Mouse (Mus musculus): ENCODE data around the gene Ybx2. TPM values are rescaled to one million over a fixed set of nuclear protein-coding genes. Genes with fewer than 3 reads are reported as not detected.
A peak's percentile ranks its signal among the peaks of the same experiment; 100 is the strongest.

The Ybx2 gene
- total and polyA plus RNA-seq, 3 experiments = 16.7 to 64.2 (median 22.6) TPM

DNA sequence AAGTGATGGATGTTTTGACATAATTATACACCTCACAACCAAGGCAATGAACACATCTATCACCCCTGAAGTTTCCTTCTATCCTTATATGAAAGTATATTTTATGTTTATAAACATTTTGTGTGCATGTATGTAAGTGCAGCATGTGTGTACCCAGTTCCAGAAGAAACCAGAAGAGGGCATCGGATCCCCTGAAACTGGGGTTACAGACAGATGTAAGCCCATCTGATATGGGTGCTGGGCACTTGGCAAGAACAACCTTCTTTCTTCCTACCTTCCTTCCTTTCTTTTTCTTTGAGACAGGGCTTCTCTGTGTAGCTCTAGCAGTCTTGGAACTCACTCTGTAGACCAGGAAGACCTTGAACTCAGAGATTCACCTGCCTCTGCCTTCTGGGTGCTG is 20.6 kb downstream of the Ybx2 start:
- H3K9ac ChIP-seq (ENCODE audit: low read depth, low read length) = no peak overlapping the region
- TF ChIP-seq CTCF (IDR thresholded peaks at IDR 0.05) (peak; percentile 22; the same call in 1 of the 2 replicates), EP300 (IDR thresholded peaks at IDR 0.05; ENCODE audit: insufficient read depth, low read depth, low read length) (no peak), POLR2A (IDR thresholded peaks at IDR 0.05; ENCODE audit: insufficient read depth, low read depth, low read length) (no peak)
- no peak overlapping the region for H3K27ac ChIP-seq
- no peaks in the 10 kb centered on the region for H3K79me2 ChIP-seq (replicated peaks; ENCODE audit: control insufficient read depth, insufficient read depth, low read length)
- WGBS = 79% methylated on average over 1 of the region's 1 CpGs
- H3K4me1 ChIP-seq (ENCODE audit: control insufficient read depth, insufficient read depth, low read length) = no peaks in the 10 kb centered on the region
- DNase-seq = no peak
- H3K27me3 ChIP-seq (ENCODE audit: control insufficient read depth, insufficient read depth, low read length) = no peaks in the 10 kb centered on the region
- H3K36me3 ChIP-seq (ENCODE audit: control insufficient read depth, insufficient read depth, low read length) = no peaks in the 10 kb centered on the region
- intact Hi-C loops (cut with DNase I) = no loop called here
- H3K4me3 ChIP-seq = no peak overlapping the region

DNA sequence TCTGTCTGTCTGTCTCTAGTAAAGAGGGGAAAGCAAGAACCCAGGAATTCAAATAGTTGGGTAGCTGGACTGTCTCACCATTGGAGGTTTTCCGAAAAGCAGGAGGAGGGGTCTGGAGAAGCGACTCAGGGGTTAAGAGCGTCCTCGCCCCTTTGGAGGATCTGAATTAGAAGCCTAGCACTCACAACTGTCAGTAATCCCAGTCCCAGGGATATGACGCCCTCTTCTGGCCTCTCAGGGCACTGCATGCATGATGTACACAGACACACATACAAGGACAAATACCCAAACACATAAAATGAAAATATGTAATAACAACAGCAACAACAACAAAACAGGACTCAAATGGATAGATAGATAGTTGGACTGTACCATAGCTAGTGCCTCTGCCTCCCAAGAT is 25.0 kb downstream of the Ybx2 start:
- no peak for DNase-seq
- H3K4me1 ChIP-seq (ENCODE audit: control insufficient read depth, insufficient read depth, low read length) = no peaks in the 10 kb centered on the region
- WGBS = 32% methylated on average over 5 of the region's 5 CpGs
- no peak overlapping the region for H3K9ac ChIP-seq (ENCODE audit: low read depth, low read length)
- H3K36me3 ChIP-seq (ENCODE audit: control insufficient read depth, insufficient read depth, low read length) = no peaks in the 10 kb centered on the region
- TF ChIP-seq EP300 (IDR thresholded peaks at IDR 0.05; ENCODE audit: insufficient read depth, low read depth, low read length) = no peak
- peak; percentile 34 for TF ChIP-seq CTCF (IDR thresholded peaks at IDR 0.05)
- peaks cover 7% of the 10 kb centered on the region for H3K27me3 ChIP-seq (ENCODE audit: control insufficient read depth, insufficient read depth, low read length)
- intact Hi-C loops (cut with DNase I) = no loop called here
- H3K79me2 ChIP-seq (replicated peaks; ENCODE audit: control insufficient read depth, insufficient read depth, low read length) = no peaks in the 10 kb centered on the region
- H3K4me3 ChIP-seq = no peak overlapping the region
- no peak overlapping the region for H3K27ac ChIP-seq

DNA sequence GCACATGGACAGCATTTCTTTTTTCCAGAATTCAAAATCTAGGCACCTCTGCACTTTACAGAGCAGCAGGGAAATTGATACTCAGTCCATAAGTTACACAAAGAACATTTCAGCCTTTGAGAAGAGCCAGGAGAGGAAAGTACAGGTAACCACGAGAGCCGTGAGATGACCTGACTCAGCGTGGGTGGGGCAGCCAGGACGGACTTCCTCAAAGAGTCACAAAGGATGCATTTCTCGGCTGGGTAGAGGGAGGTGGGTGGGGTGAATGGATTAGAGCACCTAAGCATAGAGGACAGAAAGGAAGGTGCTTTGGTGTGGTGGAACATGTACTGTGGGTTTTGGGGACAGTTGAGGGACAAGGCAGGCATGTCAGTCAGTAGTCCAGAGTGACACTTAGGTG is 26.2 kb downstream of the Ybx2 start:
- DNase-seq = no peak
- H3K27ac ChIP-seq = no peak overlapping the region
- peaks cover under 1% of the 10 kb centered on the region; the same call in 1 of the 2 replicates for H3K4me1 ChIP-seq (ENCODE audit: control insufficient read depth, insufficient read depth, low read length)
- peaks cover 11% of the 10 kb centered on the region for H3K27me3 ChIP-seq (ENCODE audit: control insufficient read depth, insufficient read depth, low read length)
- no peak for TF ChIP-seq POLR2A (IDR thresholded peaks at IDR 0.05; ENCODE audit: insufficient read depth, low read depth, low read length)
- TF ChIP-seq EP300 (IDR thresholded peaks at IDR 0.05; ENCODE audit: insufficient read depth, low read depth, low read length) = no peak
- TF ChIP-seq CTCF (IDR thresholded peaks at IDR 0.05) = no peak
- no peak overlapping the region for H3K9ac ChIP-seq (ENCODE audit: low read depth, low read length)
- H3K4me3 ChIP-seq = no peak overlapping the region
- WGBS = 36% methylated on average over 5 of the region's 5 CpGs
- no peaks in the 10 kb centered on the region for H3K36me3 ChIP-seq (ENCODE audit: control insufficient read depth, insufficient read depth, low read length)
- no peaks in the 10 kb centered on the region for H3K79me2 ChIP-seq (replicated peaks; ENCODE audit: control insufficient read depth, insufficient read depth, low read length)
- intact Hi-C loops (cut with DNase I) = no loop called here

DNA sequence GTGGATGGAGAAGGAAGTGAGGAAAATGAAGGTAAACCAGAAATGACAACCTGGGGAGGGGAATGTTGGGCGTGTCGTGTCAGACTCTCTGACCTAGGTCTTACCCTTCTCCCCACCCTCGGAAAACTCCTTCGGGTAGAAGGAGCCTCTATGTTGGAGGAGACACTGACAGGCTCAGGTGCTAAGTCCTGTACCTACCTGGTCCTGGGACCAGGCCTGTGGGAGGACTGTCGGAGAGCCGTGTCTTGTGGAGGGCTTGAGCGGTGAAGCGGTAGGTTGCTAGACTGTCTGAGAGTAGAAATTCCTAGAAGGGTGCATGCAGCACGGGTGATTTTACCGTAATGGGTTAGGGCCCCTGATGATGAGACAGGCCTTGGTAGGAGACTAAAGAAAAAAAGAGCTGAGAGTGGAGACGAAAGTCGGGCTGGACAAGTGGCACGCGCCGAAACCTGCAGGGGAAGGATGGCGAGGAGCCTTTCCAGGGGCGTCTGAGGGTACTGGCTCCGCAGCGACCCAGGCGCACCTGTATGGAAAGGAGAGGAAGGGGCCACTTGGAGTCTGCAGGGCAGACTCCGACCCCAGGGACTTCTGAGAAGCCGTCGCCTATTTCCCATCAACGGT is 29.2 kb downstream of the Ybx2 start, which contains the start of gene Cldn7:
Cldn7 (plus strand) TSS at position 130 of the 621 bp plus-strand sequence.
- Histone ChIP-seq H3K36me3 (ENCODE audit: control insufficient read depth, insufficient read depth, low read length) (no peaks in the 10 kb centered on the region), H3K27ac (no peak within 1 kb of the TSS), H3K27me3 (ENCODE audit: control insufficient read depth, insufficient read depth, low read length) (peaks cover 11% of the 10 kb centered on the region), H3K4me1 (ENCODE audit: control insufficient read depth, insufficient read depth, low read length) (peaks cover 2% of the 10 kb centered on the region; the same call in 1 of the 2 replicates), H3K79me2 (replicated peaks; ENCODE audit: control insufficient read depth, insufficient read depth, low read length) (no peaks in the 10 kb centered on the region), H3K9ac (ENCODE audit: low read depth, low read length) (no peak within 1 kb of the TSS), H3K4me3 (no peak within 1 kb of the TSS)
- TF ChIP-seq POLR2A (IDR thresholded peaks at IDR 0.05; ENCODE audit: insufficient read depth, low read depth, low read length) (no peak), CTCF (IDR thresholded peaks at IDR 0.05) (no peak), EP300 (IDR thresholded peaks at IDR 0.05; ENCODE audit: insufficient read depth, low read depth, low read length) (no peak)
- DNase-seq = no peak
- intact Hi-C loops (cut with DNase I) = no loop called here
- 27% methylated on average over 24 of the region's 24 CpGs for WGBS

DNA sequence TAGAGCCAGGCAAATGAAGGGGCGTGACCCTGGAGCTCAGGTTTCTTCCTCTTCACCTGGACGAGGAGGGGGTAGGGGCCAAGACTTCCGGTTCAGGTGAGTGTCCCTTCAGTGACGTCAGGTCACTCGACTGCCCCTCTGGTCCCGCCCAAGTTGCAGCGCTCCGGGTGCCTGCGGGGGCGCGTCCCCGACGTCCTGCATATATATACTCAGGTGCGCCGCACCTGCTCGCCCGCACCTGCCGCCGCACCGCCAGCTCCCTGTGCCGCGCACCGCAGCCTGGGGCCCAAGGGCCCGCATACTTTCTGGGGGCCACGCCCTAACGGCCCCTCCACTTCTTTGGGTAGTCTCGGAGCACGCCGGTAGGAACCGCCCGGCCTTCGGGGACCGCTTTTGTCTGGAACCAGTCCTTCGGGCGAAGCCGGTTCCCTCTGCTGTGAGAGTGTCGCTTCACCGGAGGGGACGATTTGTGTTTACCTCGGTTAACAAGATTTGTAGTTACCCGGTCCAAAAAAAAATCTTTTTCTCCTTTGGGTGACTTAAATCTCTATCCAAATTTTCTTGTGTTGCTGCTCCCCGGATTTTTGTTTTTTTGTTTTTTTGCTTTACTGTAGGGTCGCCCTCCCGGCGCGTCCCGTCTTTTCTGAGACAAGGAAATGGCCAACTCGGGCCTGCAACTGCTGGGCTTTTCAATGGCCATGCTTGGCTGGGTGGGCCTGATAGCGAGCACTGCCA is 29.8 kb downstream of the Ybx2 start:
- intact Hi-C loops (cut with DNase I) = no loop called here
- Histone ChIP-seq H3K9ac (ENCODE audit: low read depth, low read length) (no peak overlapping the region), H3K27ac (no peak overlapping the region), H3K79me2 (replicated peaks; ENCODE audit: control insufficient read depth, insufficient read depth, low read length) (no peaks in the 10 kb centered on the region), H3K27me3 (ENCODE audit: control insufficient read depth, insufficient read depth, low read length) (peaks cover 11% of the 10 kb centered on the region), H3K36me3 (ENCODE audit: control insufficient read depth, insufficient read depth, low read length) (no peaks in the 10 kb centered on the region), H3K4me1 (ENCODE audit: control insufficient read depth, insufficient read depth, low read length) (peaks cover 2% of the 10 kb centered on the region; the same call in 1 of the 2 replicates), H3K4me3 (no peak overlapping the region)
- TF ChIP-seq CTCF (IDR thresholded peaks at IDR 0.05) (no peak), EP300 (IDR thresholded peaks at IDR 0.05; ENCODE audit: insufficient read depth, low read depth, low read length) (no peak), POLR2A (IDR thresholded peaks at IDR 0.05; ENCODE audit: insufficient read depth, low read depth, low read length) (no peak)
- WGBS = 10% methylated on average over 49 of the region's 49 CpGs
- no peak for DNase-seq

Measured in heart, adult 2 months (tissue).